Mouse (Mus musculus): ENCODE results near the gene Shpk. TPM values are rescaled to one million over a fixed set of nuclear protein-coding genes. Genes with fewer than 3 reads are reported as not detected.

The Shpk gene
- polyA plus RNA-seq, 1 experiment from 2014 or later, result 1.6 TPM

Other genes with a start within 250 kb of the Shpk start
- gene Atp2a3, start 238.3 kb upstream of the Shpk start, polyA plus RNA-seq (2015; fragmentation: Nextera tagmentation; extraction: Ambion mirVana), result 13.9 and 16.2 TPM in 2 replicates
- 1.6 and 2.2 TPM in 2 replicates for gene P2rx1, start 200.4 kb upstream of the Shpk start, polyA plus RNA-seq (2015; fragmentation: Nextera tagmentation; extraction: Ambion mirVana)
- 7.7 and 7.8 TPM in 2 replicates for gene Camkk1, start 180.5 kb upstream of the Shpk start, polyA plus RNA-seq (2015; fragmentation: Nextera tagmentation; extraction: Ambion mirVana)
- gene Ncbp3, start 151.7 kb upstream of the Shpk start, polyA plus RNA-seq (2015; fragmentation: Nextera tagmentation; extraction: Ambion mirVana), result 11.0 and 12.5 TPM in 2 replicates
- 0.44 and 1.2 TPM in 2 replicates for gene Itgae, start 108.9 kb upstream of the Shpk start, polyA plus RNA-seq (2015; fragmentation: Nextera tagmentation; extraction: Ambion mirVana)
- gene Haspin, start 61.2 kb upstream of the Shpk start, polyA plus RNA-seq (2015; fragmentation: Nextera tagmentation; extraction: Ambion mirVana), result 20.7 and 21.0 TPM in 2 replicates
- gene P2rx5, start 39.0 kb upstream of the Shpk start, polyA plus RNA-seq (2015; fragmentation: Nextera tagmentation; extraction: Ambion mirVana), result 0.21 and 0.25 TPM in 2 replicates
- gene Emc6, start 22.4 kb upstream of the Shpk start, polyA plus RNA-seq (2015; fragmentation: Nextera tagmentation; extraction: Ambion mirVana), result 119 and 126 TPM in 2 replicates
- gene Tax1bp3, start 22.4 kb upstream of the Shpk start, polyA plus RNA-seq (2015; fragmentation: Nextera tagmentation; extraction: Ambion mirVana), result 270 and 276 TPM in 2 replicates
- gene Ctns, start 418 bp upstream of the Shpk start, polyA plus RNA-seq (2015; fragmentation: Nextera tagmentation; extraction: Ambion mirVana), result 12.8 and 13.5 TPM in 2 replicates
- 0.09 TPM in 1 of 2 replicates, not detected in the other for gene Trpv1, start 34.8 kb downstream of the Shpk start, polyA plus RNA-seq (2015; fragmentation: Nextera tagmentation; extraction: Ambion mirVana)
- 0.03 and 0.10 TPM in 2 replicates for gene Trpv3, start 67.9 kb downstream of the Shpk start, polyA plus RNA-seq (2015; fragmentation: Nextera tagmentation; extraction: Ambion mirVana)
- 1.3 and 1.4 TPM in 2 replicates for gene Aspa, start 130.1 kb downstream of the Shpk start, polyA plus RNA-seq (2015; fragmentation: Nextera tagmentation; extraction: Ambion mirVana)
- gene Gm49340, start 130.3 kb downstream of the Shpk start, polyA plus RNA-seq (2015; fragmentation: Nextera tagmentation; extraction: Ambion mirVana), result 0.05 TPM in 1 of 2 replicates, not detected in the other
- not detected in 2 replicates for gene Spata22, start 130.3 kb downstream of the Shpk start, polyA plus RNA-seq (2015; fragmentation: Nextera tagmentation; extraction: Ambion mirVana)
- not detected in 2 replicates for gene Olfr20, start 151.3 kb downstream of the Shpk start, polyA plus RNA-seq (2015; fragmentation: Nextera tagmentation; extraction: Ambion mirVana)
- gene Olfr376, start 171.8 kb downstream of the Shpk start, polyA plus RNA-seq (2015; fragmentation: Nextera tagmentation; extraction: Ambion mirVana), result not detected in 2 replicates
- gene Olfr1, start 200.2 kb downstream of the Shpk start, polyA plus RNA-seq (2015; fragmentation: Nextera tagmentation; extraction: Ambion mirVana), result not detected in 2 replicates
- not detected in 2 replicates for gene Olfr378, start 229.0 kb downstream of the Shpk start, polyA plus RNA-seq (2015; fragmentation: Nextera tagmentation; extraction: Ambion mirVana)